Mouse (Mus musculus) intestine, embryonic 14.5 days (tissue): ENCODE measurements at regions not wholly inside any gene's neighbourhood (a gene's known extent, or its start where the extent isn't known, plus 50 kb on each side); places are given as distances from the start of the nearest gene placed in this dataset.

Source experiments
- ATAC-seq: fragments of 200-750 bp; cut with Nextera tagmentation; replicated peaks from 2 replicates; pipeline ENCODE4 v1.8.0; 2017; ENCODE audit warnings: low read depth, moderate number of reproducible peaks, moderate TSS enrichment, moderate library complexity; ENCODE audit not compliant: low FRiP score, low TSS enrichment
- DNase-seq: peaks from one replicate; pipeline ENCODE4 v3.0.0-alpha.2; 2018; ENCODE audit warnings: low spot score
- H3K27ac ChIP-seq: fragments of 300-500 bp; sonication (generic); 2 replicates; pipeline ENCODE4 v1.5.1; 2014; ENCODE audit warnings: low read depth, mild to moderate bottlenecking, control low read depth
- H3K27me3 ChIP-seq: fragments of 300-500 bp; sonication (generic); replicated peaks from 2 replicates; pipeline ENCODE4 v1.6.1; 2014; ENCODE audit warnings: low read length, control low read depth; ENCODE audit not compliant: control insufficient read depth, insufficient read depth
- H3K36me3 ChIP-seq: fragments of 300-500 bp; sonication (generic); 2 replicates; pipeline ENCODE4 v1.6.1; 2014; ENCODE audit warnings: low read length, control low read depth; ENCODE audit not compliant: control insufficient read depth, insufficient read depth
- H3K4me1 ChIP-seq: fragments of 300-500 bp; sonication (generic); replicated peaks from 2 replicates; pipeline ENCODE4 v1.6.1; 2014; ENCODE audit warnings: low read length, control low read depth, mixed read lengths; ENCODE audit not compliant: control insufficient read depth, insufficient read depth
- H3K4me2 ChIP-seq: fragments of 300-500 bp; sonication (generic); 2 replicates; pipeline ENCODE4 v1.6.1; 2014; ENCODE audit warnings: low read length
- H3K4me3 ChIP-seq: fragments of 300-500 bp; sonication (generic); 2 replicates; pipeline ENCODE4 v1.5.1; 2014; ENCODE audit warnings: low read depth, low read length, control low read depth, mixed read lengths
- H3K9ac ChIP-seq: fragments of 300-500 bp; sonication (generic); 2 replicates; pipeline ENCODE4 v1.6.1; 2014; ENCODE audit warnings: mild to moderate bottlenecking, low read length
- H3K9me3 ChIP-seq: fragments of 300-500 bp; sonication (generic); 2 replicates; pipeline ENCODE4 v1.6.1; 2016; ENCODE audit warnings: low read length, control low read depth; ENCODE audit not compliant: control insufficient read depth
- WGBS: fragments of 180-500 bp; shearing (Covaris S2); extraction: QIAGEN DNeasy Blood & Tissue Kit; methylation state at CpG from one replicate; pipeline ENCODE4 v1.1.7; 2014; 5-methylcytosine and 5-hydroxymethylcytosine counted together

DNA sequence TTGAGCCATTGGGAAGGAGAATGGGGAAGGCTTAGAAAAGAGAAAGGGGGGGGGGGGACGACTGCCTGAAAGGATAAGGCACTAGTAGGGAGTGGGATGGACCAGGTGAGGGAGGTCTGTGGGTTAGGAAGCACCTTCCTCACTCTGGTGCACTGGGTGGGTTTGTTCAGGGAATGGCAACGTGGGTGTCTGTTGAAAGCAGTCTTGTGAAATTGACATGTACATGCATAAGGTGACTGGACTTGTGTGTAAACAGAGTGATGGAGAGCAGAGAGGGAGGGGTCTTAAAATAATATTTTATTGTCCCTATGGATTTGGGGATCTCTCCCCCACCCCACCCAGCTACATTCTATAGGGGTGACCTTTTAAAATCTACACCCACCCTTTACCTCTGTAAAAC lies 485.0 kb downstream of the Prss52 start:
- Histone ChIP-seq H3K4me1 (peaks cover 11% of the 10 kb centered on the region), H3K4me2 (no peak overlapping the region), H3K9ac (no peak overlapping the region), H3K27me3 (peaks cover 96% of the 10 kb centered on the region), H3K27ac (no peak overlapping the region), H3K36me3 (no peaks in the 10 kb centered on the region), H3K9me3 (no peaks in the 10 kb centered on the region), H3K4me3 (0 out of 2 replicates have a peak overlapping the region, but pooled peaks have one; percentile 28)
- DNase-seq (no peak), ATAC-seq (no peak)
- WGBS, result 0% methylated on average over 2 of the region's 2 CpGs

- Histone ChIP-seq H3K9ac (peak overlapping the region; percentile 22; the same call in 1 of the 2 replicates), H3K4me1 (peaks cover 11% of the 10 kb centered on the region), H3K4me3 (peak overlapping the region; percentile 28), H3K9me3 (no peaks in the 10 kb centered on the region), H3K36me3 (no peaks in the 10 kb centered on the region), H3K4me2 (peak overlapping the region; percentile 43), H3K27ac (no peak overlapping the region; the same call in 1 of the 2 replicates), H3K27me3 (peaks cover 92% of the 10 kb centered on the region)
- under 1% methylated on average over 40 of the region's 41 CpGs for WGBS
- DNase-seq (peak; percentile 60), ATAC-seq (no peak)
Measured at GRCm38 (mm10) chr14:64589571-64590547, 485.8 kb downstream of the Prss52 start.

GRCm38 (mm10) chr14:64590611-64591010 lies 486.5 kb downstream of the Prss52 start:
- DNase-seq (no peak), ATAC-seq (no peak)
- peaks cover 11% of the 10 kb centered on the region for H3K4me1 ChIP-seq
- 0 out of 2 replicates have a peak overlapping the region, but pooled peaks have one; percentile 13 for H3K9ac ChIP-seq
- under 1% methylated on average over 15 of the region's 15 CpGs for WGBS
- no peaks in the 10 kb centered on the region for H3K9me3 ChIP-seq
- H3K4me3 ChIP-seq, result peak overlapping the region; percentile 28
- no peak overlapping the region for H3K27ac ChIP-seq
- H3K4me2 ChIP-seq, result peak overlapping the region; percentile 43
- peaks cover 85% of the 10 kb centered on the region for H3K27me3 ChIP-seq
- H3K36me3 ChIP-seq, result no peaks in the 10 kb centered on the region

GRCm38 (mm10) chr14:64591091-64591976 lies 487.2 kb downstream of the Prss52 start:
- Histone ChIP-seq H3K27me3 (peaks cover 78% of the 10 kb centered on the region), H3K9ac (no peak overlapping the region), H3K36me3 (no peaks in the 10 kb centered on the region), H3K4me2 (no peak overlapping the region), H3K4me3 (no peak overlapping the region), H3K4me1 (peaks cover 11% of the 10 kb centered on the region), H3K27ac (no peak overlapping the region), H3K9me3 (no peaks in the 10 kb centered on the region)
- ATAC-seq (no peak), DNase-seq (no peak)
- WGBS, result 11% methylated on average over 14 of the region's 14 CpGs

- H3K4me3 ChIP-seq, result no peak overlapping the region
- H3K27me3 ChIP-seq, result peaks cover 69% of the 10 kb centered on the region
- DNase-seq (no peak), ATAC-seq (no peak)
- H3K9ac ChIP-seq, result no peak overlapping the region
- H3K4me1 ChIP-seq, result peaks cover 11% of the 10 kb centered on the region
- WGBS, result 58% methylated on average over 6 of the region's 6 CpGs
- no peaks in the 10 kb centered on the region for H3K36me3 ChIP-seq
- H3K27ac ChIP-seq, result no peak overlapping the region
- no peak overlapping the region for H3K4me2 ChIP-seq
- H3K9me3 ChIP-seq, result no peaks in the 10 kb centered on the region
Measured at GRCm38 (mm10) chr14:64592176-64592575, 488.1 kb downstream of the Prss52 start.

GRCm38 (mm10) chr14:64592706-64593320 lies 488.7 kb downstream of the Prss52 start:
- Histone ChIP-seq H3K27ac (no peak overlapping the region), H3K9ac (no peak overlapping the region), H3K9me3 (no peaks in the 10 kb centered on the region), H3K4me1 (peaks cover 8% of the 10 kb centered on the region), H3K27me3 (peaks cover 63% of the 10 kb centered on the region), H3K36me3 (no peaks in the 10 kb centered on the region), H3K4me2 (no peak overlapping the region), H3K4me3 (no peak overlapping the region)
- 71% methylated on average over 13 of the region's 13 CpGs for WGBS
- ATAC-seq (no peak), DNase-seq (no peak)

DNA sequence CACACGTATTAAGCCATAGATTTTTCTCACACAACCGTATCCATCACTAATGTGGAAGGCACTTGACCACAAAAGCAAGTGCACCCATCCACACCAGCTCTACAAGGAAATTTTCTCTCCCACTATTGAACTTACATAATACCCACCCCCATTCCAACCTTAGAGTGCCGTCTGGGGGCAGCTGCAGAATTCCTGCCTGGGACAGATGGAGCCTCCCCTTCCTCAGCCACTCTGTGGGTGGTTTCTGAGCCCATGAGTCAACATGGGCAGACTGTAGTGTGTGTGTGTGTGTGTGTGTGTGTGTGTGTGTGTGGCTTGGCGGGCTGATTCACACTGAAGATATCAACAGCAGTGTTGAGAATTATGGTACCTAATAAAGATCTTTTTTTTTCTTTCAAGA lies 489.5 kb downstream of the Prss52 start:
- ATAC-seq, result no peak
- no peak overlapping the region for H3K4me2 ChIP-seq
- H3K9me3 ChIP-seq, result no peaks in the 10 kb centered on the region
- no peak overlapping the region for H3K9ac ChIP-seq
- H3K4me1 ChIP-seq, result peaks cover 7% of the 10 kb centered on the region
- DNase-seq, result no peak
- H3K36me3 ChIP-seq, result no peaks in the 10 kb centered on the region
- WGBS, result 40% methylated on average over 4 of the region's 4 CpGs
- H3K27me3 ChIP-seq, result peaks cover 55% of the 10 kb centered on the region
- no peak overlapping the region for H3K4me3 ChIP-seq
- no peak overlapping the region for H3K27ac ChIP-seq

GRCm38 (mm10) chr14:64594021-64594561 lies 490.0 kb downstream of the Prss52 start:
- no peak overlapping the region for H3K4me3 ChIP-seq
- WGBS, result 64% methylated on average over 7 of the region's 7 CpGs
- H3K27ac ChIP-seq, result no peak overlapping the region
- no peak for DNase-seq
- H3K27me3 ChIP-seq, result peaks cover 50% of the 10 kb centered on the region
- no peak overlapping the region for H3K4me2 ChIP-seq
- H3K9ac ChIP-seq, result no peak overlapping the region
- peaks cover 7% of the 10 kb centered on the region for H3K4me1 ChIP-seq
- H3K9me3 ChIP-seq, result no peaks in the 10 kb centered on the region
- H3K36me3 ChIP-seq, result no peaks in the 10 kb centered on the region
- ATAC-seq, result no peak
